Comparison of ENCODE assay signal across 8 mouse cellular contexts in the genomic region with DNA sequence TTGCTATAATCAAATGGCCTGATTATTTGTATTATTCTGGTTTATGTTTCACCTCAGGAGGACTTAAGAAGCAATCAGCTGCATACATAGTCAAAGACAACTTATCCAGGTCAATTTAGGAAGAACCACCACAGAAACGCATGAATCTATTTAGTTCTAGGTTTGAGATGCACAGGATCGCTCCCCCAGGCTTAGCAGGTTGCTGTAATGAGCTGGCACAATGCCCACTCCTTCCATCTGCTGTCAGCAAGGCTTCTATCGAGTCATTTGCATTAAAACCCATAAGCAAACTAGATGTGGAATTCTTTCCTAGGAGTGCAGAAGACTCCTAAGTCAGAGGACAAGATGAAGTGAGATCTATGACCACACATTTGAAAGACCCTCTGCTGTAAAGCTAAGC.
DNase-seq lines count a peak whose midpoint lies in the region; TF ChIP-seq lines count a peak whose summit lies in the region.
"Had no signal": no experiment of that assay in that cellular context is flagged by ENCODE, and none has a peak within 500 bp of the region (broad histone marks: within the 10 kb centered on the region; RNA-seq: fewer than 3 reads in every experiment).

No protein-coding gene starts in this region.

- no peak for TF ChIP-seq CTCF in brain, embryonic 14.5 days (IDR thresholded peaks at IDR 0.05; ENCODE audit: borderline replicate concordance, extremely low read depth, insufficient read depth, insufficient read length)

- TF ChIP-seq POLR2A in brain, embryonic 14.5 days (IDR thresholded peaks at IDR 0.05; ENCODE audit: borderline replicate concordance, extremely low read depth, insufficient read depth, insufficient read length, poor library complexity, severe bottlenecking) = no peak

- peak; percentile 92 for DNase-seq in brain, embryonic 14.5 days (ENCODE audit: low read depth)
- peak; percentile 74 to 78 for DNase-seq in cerebellum, adult 18-20 months
- peak; percentile 48 to 80 for DNase-seq in frontal cortex, postnatal 36 days (ENCODE audit: low spot score in 2 of 2)
- peak; percentile 8 for DNase-seq in retina, embryonic 14.5 days (ENCODE audit: low spot score)
- no peak for DNase-seq in T-cell, adult 2 months (ENCODE audit: low spot score)
- DNase-seq in gastrocnemius, adult 8-10 months (ENCODE audit: low spot score in 2 of 2) = no peak
- DNase-seq in thymus, postnatal 25 days = no peak
- DNase-seq: thymus, postnatal 14 days had no signal

Comparison
In these comparisons a context has a peak if more than half of its experiments do, and no peak if none do; other contexts are left out.
1. DNase-seq: peak in brain, embryonic 14.5 days (single experiment), cerebellum, adult 18-20 months (2 of 2), frontal cortex, postnatal 36 days (2 of 2) and retina, embryonic 14.5 days (single experiment); none in T-cell, adult 2 months (single experiment), gastrocnemius, adult 8-10 months (0 of 2) and thymus, postnatal 25 days (single experiment).